Mouse (Mus musculus) T-helper 1 cell (primary cell): ENCODE results near the gene Raf1.
"Not testable (repeated sequence)": the region's sequence is repeated elsewhere in the genome, so short reads cannot be mapped to it uniquely, and the experiment has no call there.

Experiments used
- in situ Hi-C: fragments of 300-600 bp; cut with MboI, MseI; formaldehyde crosslinking; loops from one replicate; pipeline ENCODE4 v1.15.1; 2025; ENCODE audit warnings: high pct_unique_total_duplicates

Raf1 gene

DNA sequence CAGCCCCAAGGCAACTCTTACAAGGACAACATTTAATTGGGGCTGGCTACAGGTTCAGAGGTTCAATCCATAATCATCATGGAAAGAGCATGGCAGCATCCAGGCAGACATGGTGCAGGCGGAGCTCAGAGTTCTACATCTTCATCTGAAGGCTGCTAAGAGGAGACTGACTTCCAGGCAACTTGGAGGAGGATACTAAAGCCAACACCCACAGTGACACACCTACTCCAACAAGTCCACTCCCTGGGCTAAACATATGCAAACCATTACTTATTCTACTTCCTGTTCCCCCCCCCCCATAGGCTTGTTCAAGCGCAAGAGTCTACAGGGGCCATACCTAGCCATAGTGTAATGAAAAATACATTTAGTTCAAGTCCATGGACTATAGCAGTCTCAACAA is 7.8 kb upstream of the Raf1 start:
- in situ Hi-C loops: no loop called here

DNA sequence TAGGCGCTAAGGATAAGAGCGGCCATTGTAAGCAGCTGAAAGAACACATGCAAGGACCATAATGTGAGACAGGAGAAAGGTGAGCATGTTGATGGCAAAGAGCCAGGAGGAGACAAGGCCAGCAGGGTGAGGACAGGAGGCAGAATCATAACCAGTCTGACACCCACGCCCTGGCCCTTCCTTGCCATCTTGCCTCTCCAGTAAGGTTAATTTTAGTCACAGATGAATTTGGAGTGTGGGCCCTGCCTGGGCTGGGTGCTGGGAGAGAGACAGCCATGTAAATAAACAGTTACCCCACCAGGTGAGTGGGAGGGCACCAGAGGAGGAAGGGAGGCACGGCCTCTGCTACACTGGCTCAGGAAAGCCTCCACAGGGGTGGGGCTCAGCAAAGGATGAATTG is 4.6 kb upstream of the Raf1 start:
- in situ Hi-C loops: no loop called here

DNA sequence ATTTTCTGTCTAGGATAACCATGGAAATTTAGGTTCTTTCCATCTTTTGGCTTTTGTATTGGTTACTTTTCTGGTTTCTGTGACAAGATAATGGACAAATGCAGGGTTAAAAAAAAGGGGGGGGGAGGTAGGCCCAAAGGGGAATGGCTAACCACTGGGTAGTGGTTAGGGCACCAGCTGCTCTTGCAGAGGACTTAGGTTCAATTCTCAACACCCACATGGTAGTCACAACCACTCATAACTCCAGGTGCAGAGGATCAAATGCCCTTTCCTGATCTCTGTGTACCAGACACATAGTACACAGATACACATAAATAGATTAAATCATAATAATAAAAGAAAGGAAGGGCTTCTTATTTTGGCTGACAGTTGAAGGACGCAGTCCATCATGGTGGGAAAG is 1.6 kb upstream of the Raf1 start:
- in situ Hi-C loops: no loop called here

GRCm38 (mm10) chr6:115677441-115677840 is 1.0 kb upstream of the Raf1 start:
- in situ Hi-C loops: no loop called here

GRCm38 (mm10) chr6:115675508-115676336 is 713 bp downstream of the Raf1 start:
- in situ Hi-C loops: no loop called here

DNA sequence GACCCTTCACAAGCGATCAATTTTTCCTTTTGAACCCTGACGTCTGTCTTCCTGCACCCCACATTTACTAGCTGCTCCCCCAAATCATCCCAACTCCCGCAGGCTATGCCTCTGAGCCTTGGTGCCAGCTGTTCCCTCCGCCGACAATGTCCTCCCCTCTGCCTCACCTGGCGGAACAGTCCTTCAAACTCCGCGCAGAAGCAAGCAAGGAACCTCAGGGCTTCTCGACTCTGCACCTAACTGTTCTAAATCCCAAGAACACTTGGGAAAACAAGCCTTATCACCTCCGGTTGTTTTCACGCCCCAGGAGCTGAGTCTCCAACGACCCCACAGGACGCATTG is 1.3 kb downstream of the Raf1 start:
- in situ Hi-C loops: no loop called here

DNA sequence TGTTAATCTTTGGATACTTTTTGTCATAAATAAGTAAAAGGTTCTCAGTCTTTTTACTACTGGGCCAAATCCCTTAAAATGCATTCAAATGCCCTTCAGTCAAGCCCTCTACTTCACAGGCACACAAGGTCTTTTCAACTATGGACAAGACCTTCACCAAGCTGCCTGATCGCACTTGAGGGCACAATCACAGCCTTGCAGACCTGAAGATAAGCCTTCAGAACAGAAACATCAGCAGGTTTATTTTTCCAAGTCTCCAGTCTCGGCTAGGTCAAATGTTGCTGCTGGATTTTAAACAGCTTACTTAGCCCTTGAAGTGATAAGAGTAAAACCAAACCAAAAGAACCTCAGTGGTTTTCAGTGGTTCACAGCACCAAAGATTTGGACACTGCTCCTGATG is 2.1 kb downstream of the Raf1 start:
- in situ Hi-C loops: no loop called here

GRCm38 (mm10) chr6:115672700-115673099 is 3.7 kb downstream of the Raf1 start:
- in situ Hi-C loops: no loop called here

DNA sequence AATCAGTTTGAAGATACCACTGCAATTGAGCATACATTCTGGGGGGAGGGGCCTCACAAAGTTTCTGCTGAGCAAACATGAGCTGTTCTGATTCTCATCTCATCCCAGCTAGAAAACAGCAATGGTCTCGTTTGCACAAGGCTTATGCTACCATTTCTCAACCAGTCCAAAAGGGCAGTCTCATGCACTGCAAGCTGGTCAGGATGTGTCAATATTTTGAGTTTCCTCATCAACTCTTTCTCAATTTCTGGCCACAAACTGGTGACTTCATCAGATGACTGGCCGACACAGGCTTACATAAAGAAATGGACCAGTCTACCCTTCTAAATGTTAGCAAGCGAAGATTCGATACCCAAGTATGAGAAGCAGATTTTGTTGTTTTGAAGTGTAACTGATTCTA is 9.8 kb downstream of the Raf1 start:
- in situ Hi-C loops: no loop called here

DNA sequence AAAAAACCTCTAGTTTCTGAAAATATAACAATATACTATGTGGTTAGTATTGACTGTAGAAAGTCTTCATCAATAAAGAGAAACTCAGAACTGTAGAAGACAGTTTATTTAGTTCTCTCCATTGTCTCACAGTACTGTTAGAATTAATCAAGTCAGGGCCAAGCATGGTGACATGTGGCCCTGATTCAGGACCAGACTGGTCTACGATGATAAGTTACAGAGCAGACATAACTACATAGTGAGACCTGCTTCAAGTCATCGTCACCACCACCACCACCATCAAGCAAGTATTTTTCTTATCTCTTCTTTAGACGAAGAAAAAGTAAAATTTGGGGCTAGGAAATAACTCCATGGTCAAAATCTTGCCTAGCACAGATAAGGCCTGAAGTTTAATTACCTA is 12.2 kb downstream of the Raf1 start:
- in situ Hi-C loops: no loop called here

- in situ Hi-C loops: no loop called here
Measured at GRCm38 (mm10) chr6:115658802-115659201, 17.6 kb downstream of the Raf1 start.

- in situ Hi-C loops: no loop called here
Measured at GRCm38 (mm10) chr6:115653939-115654338, 22.5 kb downstream of the Raf1 start.

DNA sequence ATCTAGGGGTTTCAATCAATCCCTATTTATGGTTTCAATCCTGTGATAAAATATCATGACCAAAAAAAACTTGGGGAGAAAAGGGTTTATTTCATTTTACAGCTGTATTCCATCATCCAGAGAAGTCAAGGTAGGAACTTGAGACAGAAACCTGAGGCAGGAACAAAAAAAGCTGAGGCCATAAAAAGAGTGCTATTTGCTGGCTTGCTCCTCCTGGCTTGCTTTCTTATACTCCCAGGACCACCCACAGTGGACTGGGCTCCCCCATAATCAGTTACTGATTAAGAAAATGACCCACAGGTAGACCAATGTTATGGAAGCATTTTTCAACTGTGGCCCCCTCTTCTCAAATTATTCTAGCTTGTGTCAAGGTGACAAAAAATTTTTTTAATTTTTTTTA is 24.7 kb downstream of the Raf1 start:
- in situ Hi-C loops: no loop called here

DNA sequence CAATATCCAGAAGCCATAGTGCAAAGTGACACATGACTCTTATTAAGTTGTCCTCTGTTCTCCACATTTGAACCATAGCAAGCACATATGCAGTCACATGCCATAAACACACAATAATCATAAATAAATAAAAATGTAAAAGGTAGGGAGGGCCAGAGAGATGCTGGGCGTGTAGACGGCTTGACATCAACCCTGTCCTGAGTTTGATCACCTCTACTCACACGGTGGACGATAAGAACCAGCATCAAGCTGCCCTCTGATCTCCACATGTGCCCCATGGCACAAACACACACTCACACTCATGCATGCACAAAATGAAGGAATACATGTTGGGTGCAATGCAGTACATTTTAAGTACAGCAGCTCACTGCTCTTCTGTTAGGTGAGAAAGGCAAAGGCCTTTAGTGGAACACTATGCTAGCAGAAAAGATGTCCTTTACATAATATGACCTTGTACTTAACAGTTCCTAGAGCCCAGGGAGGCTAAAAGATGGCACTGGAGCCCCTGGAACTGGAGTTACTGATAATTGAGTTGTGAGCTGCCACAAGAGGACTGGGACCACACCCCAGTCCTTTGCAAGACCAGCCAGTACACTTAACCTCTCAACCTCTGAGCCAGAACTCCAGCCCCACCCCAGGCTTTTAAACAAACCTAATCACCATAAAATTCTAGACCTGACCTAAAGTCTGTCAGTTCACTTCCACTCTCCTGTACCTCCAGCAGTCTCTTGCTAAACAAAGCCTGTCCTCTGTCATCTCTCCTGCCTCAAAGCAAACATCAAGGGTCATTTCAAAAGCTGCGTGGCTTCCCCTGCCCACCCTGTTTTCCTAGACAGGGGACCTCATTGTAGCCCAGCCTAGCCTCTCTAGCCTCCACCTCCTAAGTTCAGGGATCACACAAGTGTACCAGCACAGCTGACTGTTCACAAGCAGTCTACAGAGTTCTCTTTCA is 25.7 kb downstream of the Raf1 start:
- in situ Hi-C loops: no loop called here

DNA sequence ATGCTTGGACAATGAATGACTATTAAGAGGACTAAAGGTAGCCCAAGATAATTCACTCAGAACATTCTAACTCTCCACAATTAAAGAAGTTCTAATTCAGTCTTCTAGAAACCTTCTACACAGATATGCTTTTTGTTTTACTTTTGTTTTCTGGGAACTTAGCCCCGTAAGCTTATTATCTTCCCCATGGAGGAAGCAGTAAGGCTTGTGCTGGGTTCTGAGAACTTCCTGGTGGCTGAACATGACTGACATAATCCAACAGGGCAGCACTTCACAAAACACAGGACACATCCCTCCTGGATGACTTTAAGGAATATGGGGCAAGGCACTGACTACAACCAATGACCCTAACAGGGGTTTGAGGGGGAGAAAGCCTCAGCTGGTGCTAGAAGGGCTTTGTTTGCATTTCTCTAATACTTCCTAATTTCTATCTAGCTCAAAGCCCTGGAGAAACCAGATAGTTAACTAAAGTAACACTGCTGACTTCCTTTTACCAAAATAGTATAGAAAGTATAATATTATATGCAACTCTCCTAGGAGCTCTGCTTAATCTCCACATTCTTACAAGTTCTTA is 26.6 kb downstream of the Raf1 start:
- in situ Hi-C loops: no loop called here

- in situ Hi-C loops: no loop called here
Measured at GRCm38 (mm10) chr6:115643315-115643714, 33.1 kb downstream of the Raf1 start.

DNA sequence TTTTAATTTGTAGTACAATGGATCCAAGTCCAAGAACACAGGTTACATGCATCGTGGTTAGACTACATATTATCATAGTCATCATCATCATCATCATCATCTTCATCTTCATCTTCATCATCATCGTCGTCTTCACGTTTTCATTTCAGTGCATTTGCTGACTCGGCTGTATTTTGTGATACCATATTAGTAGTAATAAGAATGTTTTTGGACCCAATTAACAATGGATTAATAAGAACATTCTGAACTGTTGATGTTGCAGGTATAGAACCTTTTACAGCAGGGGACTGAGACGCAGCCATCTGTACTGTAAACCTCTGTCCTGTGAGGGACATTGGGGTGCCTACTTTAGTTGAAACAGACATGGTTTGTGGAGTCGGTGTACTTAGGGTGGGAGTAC is 38.2 kb downstream of the Raf1 start:
- in situ Hi-C loops: not testable (repeated sequence)

DNA sequence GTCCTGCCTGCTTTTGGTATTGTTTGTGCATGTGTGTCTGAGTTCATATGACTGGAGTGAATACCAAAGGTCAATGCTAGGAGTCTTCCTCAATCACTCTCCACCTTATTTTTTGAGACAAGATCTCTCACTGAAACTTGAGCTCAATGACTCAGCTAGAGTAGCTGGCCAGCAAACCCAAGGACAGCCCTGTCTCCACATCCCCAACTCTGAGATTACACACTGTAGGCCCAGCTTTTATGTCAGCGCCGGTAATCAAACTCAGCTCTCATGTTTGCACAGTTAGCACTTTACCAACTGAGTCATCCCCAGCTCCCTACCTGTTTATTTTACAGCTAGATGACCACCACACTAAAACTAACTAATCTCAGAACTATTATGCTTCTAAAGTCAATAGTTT is 42.4 kb downstream of the Raf1 start:
- in situ Hi-C loops: no loop called here

DNA sequence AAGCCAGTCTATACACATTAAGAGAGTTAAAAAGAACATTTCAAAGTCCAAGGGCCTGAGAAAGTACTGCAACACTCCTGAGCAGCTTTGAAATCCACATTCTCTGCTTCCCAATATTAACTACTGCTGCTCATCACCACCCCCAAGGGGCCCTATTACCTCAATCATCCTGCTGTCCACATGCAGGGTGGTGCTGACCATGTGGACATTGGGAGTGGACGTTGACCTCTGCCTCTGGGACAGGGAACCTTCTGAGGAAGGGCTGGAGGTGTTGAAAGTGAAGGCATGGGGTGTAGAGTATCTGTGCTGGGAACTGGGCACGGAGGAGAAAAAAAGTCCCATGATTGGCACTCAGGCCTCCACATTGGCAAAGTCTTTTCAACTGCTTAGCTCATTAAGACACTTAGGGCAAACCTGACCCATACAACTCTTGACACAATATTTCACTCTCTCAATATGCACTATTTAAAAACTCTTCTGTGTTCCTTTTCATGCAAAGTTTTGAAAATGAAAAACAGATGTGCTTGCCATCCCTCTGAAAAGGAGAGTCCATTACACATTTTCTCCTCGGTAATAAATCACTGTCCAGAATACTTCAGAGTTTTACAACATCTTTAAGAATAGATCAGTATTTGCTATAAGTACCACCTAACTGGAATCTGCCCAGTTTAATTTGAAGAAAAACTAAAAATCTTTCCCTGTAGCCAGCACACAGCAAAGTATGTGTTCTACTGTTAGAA is 45.2 kb downstream of the Raf1 start:
- in situ Hi-C loops: no loop called here

- in situ Hi-C loops: no loop called here
Measured at GRCm38 (mm10) chr6:115626121-115626520, 50.3 kb downstream of the Raf1 start.

DNA sequence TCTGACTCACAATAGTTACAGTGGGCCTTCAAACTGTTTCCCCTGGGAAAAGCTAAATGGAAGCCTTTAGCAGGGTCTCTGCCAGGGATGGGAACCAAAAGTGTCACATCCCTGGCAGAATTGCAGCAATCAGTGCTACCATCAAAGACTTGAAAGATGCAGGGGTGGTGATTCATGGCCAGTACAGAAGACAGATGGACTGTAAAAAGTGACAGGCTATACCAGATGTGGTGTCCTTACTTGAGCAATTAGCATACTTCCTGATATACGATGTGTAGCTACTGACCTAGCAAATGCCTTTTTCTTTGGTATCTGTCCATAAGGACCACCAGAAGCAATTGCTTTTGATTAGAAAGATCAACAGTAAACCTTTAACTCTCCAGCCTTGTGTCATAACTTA is 55.5 kb downstream of the Raf1 start:
- in situ Hi-C loops: no loop called here

DNA sequence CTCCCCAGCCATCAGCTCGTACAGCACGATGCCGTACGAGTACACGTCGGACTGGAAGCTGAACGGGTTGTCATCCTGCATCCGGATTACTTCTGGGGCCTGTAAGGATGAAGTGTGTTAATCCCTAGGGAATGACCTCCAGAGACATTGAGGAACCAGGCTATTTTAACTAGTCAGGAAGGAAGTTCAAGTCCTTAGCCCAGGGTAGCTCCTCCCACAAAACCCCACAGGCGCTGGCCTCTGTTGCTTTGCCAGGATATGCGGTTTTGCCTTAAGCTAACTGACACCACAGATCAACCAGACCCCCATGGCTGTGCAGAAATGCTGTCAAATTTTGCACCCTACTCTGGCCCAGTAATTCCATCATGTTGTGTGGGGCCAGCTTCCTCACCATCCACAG is 56.6 kb downstream of the Raf1 start:
- in situ Hi-C loops: no loop called here
